Mouse (Mus musculus) induced T-regulatory cell, adult 2 months (primary cell): ENCODE data around the gene Hist1h1d.
"Not testable (repeated sequence)": the region's sequence is repeated elsewhere in the genome, so short reads cannot be mapped to it uniquely, and the experiment has no call there.

Experiments
- DNase-seq: peaks from one replicate; pipeline ENCODE4 v3.0.0-alpha.2; 2012; ENCODE audit warnings: low read depth

Gene Hist1h1d

GRCm38 (mm10) chr13:23546694-23547093, 6.4 kb upstream of the Hist1h1d start:
- DNase-seq, result no peak

GRCm38 (mm10) chr13:23550761-23551145, 2.3 kb upstream of the Hist1h1d start:
- DNase-seq, result no peak

GRCm38 (mm10) chr13:23551146-23551834, 1.8 kb upstream of the Hist1h1d start, which contains the start of gene Hist1h4f:
Gene Hist1h4f, minus strand, starts transcription at chr13:23551648.
- peak; percentile 93 for DNase-seq

- DNase-seq, result peak; percentile 41
Observed at GRCm38 (mm10) chr13:23551931-23552914, 839 bp upstream of the Hist1h1d start.

- no peak for DNase-seq
Observed at GRCm38 (mm10) chr13:23554393-23554792, 1.3 kb downstream of the Hist1h1d start.

GRCm38 (mm10) chr13:23554925-23555838, 2.1 kb downstream of the Hist1h1d start:
- peak; percentile 88 for DNase-seq

GRCm38 (mm10) chr13:23555839-23556416, 2.9 kb downstream of the Hist1h1d start:
- peak; percentile 91 for DNase-seq

- DNase-seq, result no peak
Observed at GRCm38 (mm10) chr13:23556906-23557305, 3.8 kb downstream of the Hist1h1d start.

GRCm38 (mm10) chr13:23560699-23561098, 7.6 kb downstream of the Hist1h1d start:
- DNase-seq, result not testable (repeated sequence)

GRCm38 (mm10) chr13:23561531-23561882, 8.4 kb downstream of the Hist1h1d start:
- DNase-seq, result not testable (repeated sequence)

- DNase-seq, result peak; percentile 97
Observed at GRCm38 (mm10) chr13:23561883-23562659, 9.0 kb downstream of the Hist1h1d start, which contains the start of gene Hist1h3e. Gene Hist1h3e, minus strand, starts transcription at chr13:23562369.

- peak; percentile 81 for DNase-seq
Observed at GRCm38 (mm10) chr13:23562699-23563462, 9.8 kb downstream of the Hist1h1d start.

GRCm38 (mm10) chr13:23564482-23564881, 11.4 kb downstream of the Hist1h1d start:
- no peak for DNase-seq

- peak; percentile 66 for DNase-seq
Observed at GRCm38 (mm10) chr13:23570261-23571021, 17.4 kb downstream of the Hist1h1d start.

GRCm38 (mm10) chr13:23571022-23571503, 18.0 kb downstream of the Hist1h1d start, which contains the start of the genes Hist1h2ae and Hist1h2bg:
Gene Hist1h2ae, minus strand, starts transcription at chr13:23571220.
Gene Hist1h2bg, plus strand, starts transcription at chr13:23571396.
- peak; percentile 94 for DNase-seq

GRCm38 (mm10) chr13:23571504-23572217, 18.6 kb downstream of the Hist1h1d start:
- DNase-seq, result peak; percentile 74

GRCm38 (mm10) chr13:23572218-23573033, 19.4 kb downstream of the Hist1h1d start:
- DNase-seq, result peak; percentile 58
